In genomic region chr3:68935498-68935897, GRCm38 (mm10) we compare ENCODE assay signal across 10 mouse cellular contexts.
DNase-seq lines count a peak whose midpoint lies in the region; ATAC-seq and TF ChIP-seq lines count a peak whose summit lies in the region.
"Had no signal": no experiment of that assay in that cellular context is flagged by ENCODE, and none has a peak within 500 bp of the region (broad histone marks: within the 10 kb centered on the region; RNA-seq: fewer than 3 reads in every experiment).

No protein-coding gene starts in this region.

- ATAC-seq in heart, postnatal 0 days (ENCODE audit: insufficient read depth, low read depth), result no peak
- no peak for ATAC-seq in forebrain, embryonic 15.5 days (replicated peaks)
- ATAC-seq in kidney, embryonic 15.5 days (replicated peaks; ENCODE audit: low FRiP score), result no peak

- H3K9me3 ChIP-seq in heart, postnatal 0 days (replicated peaks; ENCODE audit: control insufficient read depth, low read length), result peaks cover 3% of the 10 kb centered on the region; the same call in 1 of the 2 replicates
- H3K9me3 ChIP-seq in forebrain, embryonic 15.5 days, result no peaks in the 10 kb centered on the region
- H3K9me3 ChIP-seq in kidney, embryonic 15.5 days (replicated peaks), result no peaks in the 10 kb centered on the region

- no peak overlapping the region for H3K4me3 ChIP-seq in heart, postnatal 0 days (ENCODE audit: low read depth, low read length)
- no peak overlapping the region for H3K4me3 ChIP-seq in forebrain, embryonic 15.5 days
- H3K4me3 ChIP-seq in kidney, embryonic 15.5 days (replicated peaks), result no peak overlapping the region
- H3K4me3 ChIP-seq: limb, embryonic 12.5 days had no signal

- H3K27me3 ChIP-seq in heart, postnatal 0 days (ENCODE audit: control insufficient read depth, insufficient read depth, low read length), result no peaks in the 10 kb centered on the region
- H3K27me3 ChIP-seq in forebrain, embryonic 15.5 days, result no peaks in the 10 kb centered on the region
- no peaks in the 10 kb centered on the region for H3K27me3 ChIP-seq in kidney, embryonic 15.5 days
- H3K27me3 ChIP-seq: limb, embryonic 12.5 days had no signal

- TF ChIP-seq CTCF in heart, postnatal 0 days (IDR thresholded peaks at IDR 0.05; ENCODE audit: low read depth), result peak; percentile 42

- H3K36me3 ChIP-seq in heart, postnatal 0 days (replicated peaks; ENCODE audit: control insufficient read depth, insufficient read depth, low read length), result peaks cover 14% of the 10 kb centered on the region
- H3K36me3 ChIP-seq in forebrain, embryonic 15.5 days, result peaks cover 9% of the 10 kb centered on the region
- H3K36me3 ChIP-seq in kidney, embryonic 15.5 days, result peaks cover 20% of the 10 kb centered on the region

- no peak overlapping the region for H3K9ac ChIP-seq in heart, postnatal 0 days (replicated peaks; ENCODE audit: low read depth, low read length)
- H3K9ac ChIP-seq in forebrain, embryonic 15.5 days (replicated peaks), result no peak overlapping the region
- H3K9ac ChIP-seq in kidney, embryonic 15.5 days, result no peak overlapping the region
- H3K9ac ChIP-seq: limb, embryonic 12.5 days had no signal

- 95% methylated on average over 1 of the region's 1 CpGs for WGBS in heart, postnatal 0 days
- WGBS in forebrain, embryonic 15.5 days, result 88% methylated on average over 1 of the region's 1 CpGs
- WGBS in kidney, embryonic 15.5 days, result 91% methylated on average over 1 of the region's 1 CpGs

- no peak for TF ChIP-seq EP300 in heart, postnatal 0 days (IDR thresholded peaks at IDR 0.05; ENCODE audit: low read depth)

- no peaks in the 10 kb centered on the region for H3K4me1 ChIP-seq in heart, postnatal 0 days (ENCODE audit: control insufficient read depth, insufficient read depth)
- H3K4me1 ChIP-seq in forebrain, embryonic 15.5 days, result no peaks in the 10 kb centered on the region
- no peaks in the 10 kb centered on the region for H3K4me1 ChIP-seq in kidney, embryonic 15.5 days
- H3K4me1 ChIP-seq: limb, embryonic 12.5 days had no signal

- no peak for DNase-seq in heart, postnatal 0 days (ENCODE audit: low spot score)
- DNase-seq in heart, adult 11 months, result no peak
- peak; percentile 45 to 70 for DNase-seq in spleen, postnatal 4 days (ENCODE audit: low spot score in 2 of 2)
- DNase-seq in spleen, adult 12 weeks (ENCODE audit: low spot score), result no peak
- DNase-seq in induced T-regulatory cell, adult 2 months (ENCODE audit: low read depth), result peak; percentile 76
- DNase-seq in cerebellum, adult 11 months, result no peak
- DNase-seq: gastrocnemius, postnatal 36 days had no signal

- H3K4me2 ChIP-seq in heart, postnatal 0 days (ENCODE audit: low read depth, low read length), result no peak overlapping the region
- no peak overlapping the region for H3K4me2 ChIP-seq in forebrain, embryonic 15.5 days (replicated peaks)
- no peak overlapping the region for H3K4me2 ChIP-seq in kidney, embryonic 15.5 days
- H3K4me2 ChIP-seq: limb, embryonic 12.5 days had no signal

- no peak overlapping the region for H3K27ac ChIP-seq in heart, postnatal 0 days (ENCODE audit: low read depth)
- no peak overlapping the region for H3K27ac ChIP-seq in forebrain, embryonic 15.5 days (replicated peaks)
- H3K27ac ChIP-seq in kidney, embryonic 15.5 days, result no peak overlapping the region
- H3K27ac ChIP-seq: limb, embryonic 12.5 days had no signal

Comparison
In these comparisons a context has a peak if more than half of its experiments do, and no peak if none do; other contexts are left out.
1. DNase-seq: peak in spleen, postnatal 4 days (2 of 2) and induced T-regulatory cell, adult 2 months (single experiment); none in heart, postnatal 0 days (single experiment), heart, adult 11 months (single experiment), spleen, adult 12 weeks (single experiment) and cerebellum, adult 11 months (single experiment).